Mouse (Mus musculus): ENCODE data around the gene Psmd6. TPM values are rescaled to one million over a fixed set of nuclear protein-coding genes. Genes with fewer than 3 reads are reported as not detected.

The Psmd6 gene
- 275 and 281 TPM in 2 replicates for polyA plus RNA-seq (2015; fragmentation: Nextera tagmentation; extraction: Ambion mirVana)

- Histone ChIP-seq H3K27me3 (replicated peaks; ENCODE audit: control insufficient read depth, insufficient read depth, low read length) (no peaks in the 10 kb centered on the region), H3K36me3 (ENCODE audit: control insufficient read depth, insufficient read depth) (peaks cover 21% of the 10 kb centered on the region), H3K4me3 (replicated peaks; ENCODE audit: low read length) (peak within 1 kb of the TSS; percentile 95), H3K27ac (ENCODE audit: low read length) (peak within 1 kb of the TSS; percentile 78), H3K4me2 (ENCODE audit: low read length) (peak within 1 kb of the TSS; percentile 90), H3K9me3 (ENCODE audit: control insufficient read depth, low read length) (no peaks in the 10 kb centered on the region), H3K4me1 (replicated peaks; ENCODE audit: control insufficient read depth, insufficient read depth, low read length) (peaks cover 20% of the 10 kb centered on the region), H3K9ac (replicated peaks; ENCODE audit: low read depth, low read length) (peak within 1 kb of the TSS; percentile 98)
- peak; percentile 99 for ATAC-seq
- WGBS: under 1% methylated on average over 68 of the region's 68 CpGs
Measured at GRCm38 (mm10) chr14:14120230-14121096, at the start of gene Psmd6. Psmd6 (minus strand) TSS chr14:14120984.

GRCm38 (mm10) chr14:14110710-14111109 lies 10.1 kb downstream of the Psmd6 start:
- Histone ChIP-seq H3K9me3 (ENCODE audit: control insufficient read depth, low read length) (no peaks in the 10 kb centered on the region), H3K9ac (replicated peaks; ENCODE audit: low read depth, low read length) (no peak overlapping the region), H3K4me3 (replicated peaks; ENCODE audit: low read length) (no peak overlapping the region), H3K4me1 (replicated peaks; ENCODE audit: control insufficient read depth, insufficient read depth, low read length) (no peaks in the 10 kb centered on the region), H3K27me3 (replicated peaks; ENCODE audit: control insufficient read depth, insufficient read depth, low read length) (no peaks in the 10 kb centered on the region), H3K4me2 (ENCODE audit: low read length) (no peak overlapping the region), H3K27ac (ENCODE audit: low read length) (no peak overlapping the region), H3K36me3 (ENCODE audit: control insufficient read depth, insufficient read depth) (peaks cover 23% of the 10 kb centered on the region)
- ATAC-seq: no peak
- 76% methylated on average over 4 of the region's 4 CpGs for WGBS

- 51% methylated on average over 2 of the region's 2 CpGs for WGBS
- no peaks in the 10 kb centered on the region for H3K27me3 ChIP-seq (replicated peaks; ENCODE audit: control insufficient read depth, insufficient read depth, low read length)
- H3K36me3 ChIP-seq (ENCODE audit: control insufficient read depth, insufficient read depth): peaks cover 8% of the 10 kb centered on the region; the same call in 1 of the 2 replicates
- no peaks in the 10 kb centered on the region for H3K9me3 ChIP-seq (ENCODE audit: control insufficient read depth, low read length)
- no peak overlapping the region for H3K27ac ChIP-seq (ENCODE audit: low read length)
- no peak overlapping the region for H3K9ac ChIP-seq (replicated peaks; ENCODE audit: low read depth, low read length)
- ATAC-seq: no peak
- H3K4me1 ChIP-seq (replicated peaks; ENCODE audit: control insufficient read depth, insufficient read depth, low read length): 0 out of 2 replicates have a peak, but pooled peaks cover 3% of the 10 kb centered on the region
- H3K4me2 ChIP-seq (ENCODE audit: low read length): no peak overlapping the region
- H3K4me3 ChIP-seq (replicated peaks; ENCODE audit: low read length): no peak overlapping the region
Measured at GRCm38 (mm10) chr14:14104930-14105318, 15.9 kb downstream of the Psmd6 start.

GRCm38 (mm10) chr14:14104213-14104929 lies 16.4 kb downstream of the Psmd6 start:
- ATAC-seq: peak; percentile 72; the same call in 1 of the 2 replicates
- no peak overlapping the region for H3K4me3 ChIP-seq (replicated peaks; ENCODE audit: low read length)
- no peak overlapping the region for H3K9ac ChIP-seq (replicated peaks; ENCODE audit: low read depth, low read length)
- 53% methylated on average over 13 of the region's 13 CpGs for WGBS
- H3K4me2 ChIP-seq (ENCODE audit: low read length): no peak overlapping the region
- H3K4me1 ChIP-seq (replicated peaks; ENCODE audit: control insufficient read depth, insufficient read depth, low read length): 0 out of 2 replicates have a peak, but pooled peaks cover 3% of the 10 kb centered on the region
- peaks cover 8% of the 10 kb centered on the region; the same call in 1 of the 2 replicates for H3K36me3 ChIP-seq (ENCODE audit: control insufficient read depth, insufficient read depth)
- H3K27ac ChIP-seq (ENCODE audit: low read length): no peak overlapping the region
- no peaks in the 10 kb centered on the region for H3K27me3 ChIP-seq (replicated peaks; ENCODE audit: control insufficient read depth, insufficient read depth, low read length)
- no peaks in the 10 kb centered on the region for H3K9me3 ChIP-seq (ENCODE audit: control insufficient read depth, low read length)

GRCm38 (mm10) chr14:14101296-14101695 lies 19.5 kb downstream of the Psmd6 start:
- H3K4me3 ChIP-seq (replicated peaks; ENCODE audit: low read length): no peak overlapping the region
- no peak overlapping the region for H3K27ac ChIP-seq (ENCODE audit: low read length)
- no peaks in the 10 kb centered on the region for H3K9me3 ChIP-seq (ENCODE audit: control insufficient read depth, low read length)
- no peaks in the 10 kb centered on the region for H3K27me3 ChIP-seq (replicated peaks; ENCODE audit: control insufficient read depth, insufficient read depth, low read length)
- H3K4me1 ChIP-seq (replicated peaks; ENCODE audit: control insufficient read depth, insufficient read depth, low read length): 0 out of 2 replicates have a peak, but pooled peaks cover 3% of the 10 kb centered on the region
- H3K4me2 ChIP-seq (ENCODE audit: low read length): no peak overlapping the region
- H3K36me3 ChIP-seq (ENCODE audit: control insufficient read depth, insufficient read depth): peaks cover 8% of the 10 kb centered on the region
- no peak for ATAC-seq
- 92% methylated on average over 9 of the region's 9 CpGs for WGBS
- H3K9ac ChIP-seq (replicated peaks; ENCODE audit: low read depth, low read length): no peak overlapping the region

- H3K9ac ChIP-seq (replicated peaks; ENCODE audit: low read depth, low read length): no peak overlapping the region
- no peak overlapping the region for H3K4me3 ChIP-seq (replicated peaks; ENCODE audit: low read length)
- H3K4me1 ChIP-seq (replicated peaks; ENCODE audit: control insufficient read depth, insufficient read depth, low read length): 0 out of 2 replicates have a peak, but pooled peaks cover 3% of the 10 kb centered on the region
- H3K27ac ChIP-seq (ENCODE audit: low read length): no peak overlapping the region
- peaks cover 10% of the 10 kb centered on the region for H3K36me3 ChIP-seq (ENCODE audit: control insufficient read depth, insufficient read depth)
- no peaks in the 10 kb centered on the region for H3K9me3 ChIP-seq (ENCODE audit: control insufficient read depth, low read length)
- ATAC-seq: no peak
- no peaks in the 10 kb centered on the region for H3K27me3 ChIP-seq (replicated peaks; ENCODE audit: control insufficient read depth, insufficient read depth, low read length)
- 93% methylated on average over 8 of the region's 8 CpGs for WGBS
- H3K4me2 ChIP-seq (ENCODE audit: low read length): no peak overlapping the region
Measured at GRCm38 (mm10) chr14:14100773-14101280, 20.0 kb downstream of the Psmd6 start.

- peak; percentile 76 for ATAC-seq
- 25% methylated on average over 10 of the region's 10 CpGs for WGBS
- Histone ChIP-seq H3K36me3 (ENCODE audit: control insufficient read depth, insufficient read depth) (peaks cover 11% of the 10 kb centered on the region), H3K9me3 (ENCODE audit: control insufficient read depth, low read length) (no peaks in the 10 kb centered on the region), H3K4me1 (replicated peaks; ENCODE audit: control insufficient read depth, insufficient read depth, low read length) (no peaks in the 10 kb centered on the region), H3K27ac (ENCODE audit: low read length) (no peak overlapping the region), H3K4me2 (ENCODE audit: low read length) (no peak overlapping the region), H3K4me3 (replicated peaks; ENCODE audit: low read length) (no peak overlapping the region), H3K27me3 (replicated peaks; ENCODE audit: control insufficient read depth, insufficient read depth, low read length) (no peaks in the 10 kb centered on the region), H3K9ac (replicated peaks; ENCODE audit: low read depth, low read length) (no peak overlapping the region)
Measured at GRCm38 (mm10) chr14:14098330-14098980, 22.3 kb downstream of the Psmd6 start.

- H3K4me2 ChIP-seq (ENCODE audit: low read length): no peak overlapping the region
- H3K4me1 ChIP-seq (replicated peaks; ENCODE audit: control insufficient read depth, insufficient read depth, low read length): no peaks in the 10 kb centered on the region
- H3K36me3 ChIP-seq (ENCODE audit: control insufficient read depth, insufficient read depth): peaks cover 4% of the 10 kb centered on the region; the same call in 1 of the 2 replicates
- no peak overlapping the region for H3K9ac ChIP-seq (replicated peaks; ENCODE audit: low read depth, low read length)
- H3K27ac ChIP-seq (ENCODE audit: low read length): no peak overlapping the region
- no peaks in the 10 kb centered on the region for H3K27me3 ChIP-seq (replicated peaks; ENCODE audit: control insufficient read depth, insufficient read depth, low read length)
- H3K9me3 ChIP-seq (ENCODE audit: control insufficient read depth, low read length): no peaks in the 10 kb centered on the region
- no peak overlapping the region for H3K4me3 ChIP-seq (replicated peaks; ENCODE audit: low read length)
- no peak for ATAC-seq
- WGBS: 91% methylated on average over 6 of the region's 6 CpGs
Measured at GRCm38 (mm10) chr14:14090571-14090970, 30.2 kb downstream of the Psmd6 start.
